Mouse (Mus musculus) liver, postnatal 0 days (tissue): ENCODE measurements around the gene Fam162a. TPM values are rescaled to one million over a fixed set of nuclear protein-coding genes. Genes with fewer than 3 reads are reported as not detected.
"Not testable (repeated sequence)": the region's sequence is repeated elsewhere in the genome, so short reads cannot be mapped to it uniquely, and the experiment has no call there.

Source experiments
- ATAC-seq: fragments of 200-750 bp; cut with Nextera tagmentation; 2 replicates; pipeline ENCODE4 v1.8.0; 2017; ENCODE audit warnings: mild to moderate bottlenecking, moderate library complexity
- DNase-seq: peaks from one replicate; pipeline ENCODE4 v3.0.0-alpha.2; 2016
- H3K27ac ChIP-seq: fragments of 300-500 bp; sonication (generic); 2 replicates; pipeline ENCODE4 v1.5.1; 2014; ENCODE audit warnings: antibody characterized with exemption, moderate library complexity, mild to moderate bottlenecking, low read depth
- H3K27me3 ChIP-seq: fragments of 300-500 bp; sonication (generic); 2 replicates; pipeline ENCODE4 v1.6.1; 2014; ENCODE audit warnings: low read length, control low read depth, mixed read lengths; ENCODE audit not compliant: insufficient read depth
- H3K36me3 ChIP-seq: fragments of 300-500 bp; sonication (generic); replicated peaks from 2 replicates; pipeline ENCODE4 v1.6.1; 2014; ENCODE audit warnings: mild to moderate bottlenecking, control low read depth, low read length, moderate library complexity, mixed read lengths; ENCODE audit not compliant: insufficient read depth
- H3K4me1 ChIP-seq: fragments of 300-500 bp; sonication (generic); 2 replicates; pipeline ENCODE4 v1.6.1; 2014; ENCODE audit warnings: antibody characterized with exemption, mild to moderate bottlenecking, control low read depth; ENCODE audit not compliant: insufficient read depth
- H3K4me2 ChIP-seq: fragments of 300-500 bp; sonication (generic); 2 replicates; pipeline ENCODE4 v1.6.1; 2014; ENCODE audit warnings: low read depth, mild to moderate bottlenecking, low read length, moderate library complexity, mixed read lengths
- H3K4me3 ChIP-seq: fragments of 300-500 bp; sonication (generic); 2 replicates; pipeline ENCODE4 v1.5.1; 2014; ENCODE audit warnings: low read depth, low read length
- H3K9ac ChIP-seq: fragments of 300-500 bp; sonication (generic); replicated peaks from 2 replicates; pipeline ENCODE4 v1.6.1; 2014; ENCODE audit warnings: mild to moderate bottlenecking, moderate library complexity
- H3K9me3 ChIP-seq: fragments of 300-500 bp; sonication (generic); 2 replicates; pipeline ENCODE4 v1.6.1; 2016; ENCODE audit warnings: mild to moderate bottlenecking, control low read depth, low read length, mixed read lengths
- CTCF ChIP-seq: sonication (generic); IDR thresholded peaks from 2 replicates; pipeline ENCODE4 v1.5.1; 2016; ENCODE audit warnings: antibody characterized with exemption, low read depth
- EP300 ChIP-seq: IDR thresholded peaks from 2 replicates; pipeline ENCODE4 v1.6.1; 2016; ENCODE audit warnings: antibody characterized with exemption, low read depth, mild to moderate bottlenecking
- WGBS: fragments of 180-500 bp; shearing (Covaris S2); extraction: QIAGEN DNeasy Blood & Tissue Kit; methylation state at CpG from one replicate; pipeline ENCODE4 v1.1.7; 2014; ENCODE audit not compliant: insufficient replicate concordance; 5-methylcytosine and 5-hydroxymethylcytosine counted together
- polyA plus RNA-seq: library from polyadenylated mRNA; unstranded; fragments of >200 nt; fragmentation: Nextera tagmentation; extraction: Ambion mirVana; gene quantifications from 2 replicates; pipeline ENCODE4 v1.2.1, GENCODE M21; 2015

The Fam162a gene
- polyA plus RNA-seq = 176 and 193 TPM in 2 replicates

- Histone ChIP-seq H3K4me2 (peak within 1 kb of the TSS; percentile 89), H3K4me3 (peak within 1 kb of the TSS; percentile 82), H3K9ac (peak within 1 kb of the TSS; percentile 85), H3K27ac (peak within 1 kb of the TSS; percentile 100), H3K9me3 (no peaks in the 10 kb centered on the region), H3K4me1 (peaks cover 24% of the 10 kb centered on the region), H3K36me3 (no peaks in the 10 kb centered on the region; the same call in 1 of the 2 replicates), H3K27me3 (no peaks in the 10 kb centered on the region)
- under 1% methylated on average over 71 of the region's 81 CpGs for WGBS
- DNase-seq (peak; percentile 96), ATAC-seq (peak; percentile 94)
- TF ChIP-seq EP300 = no peak
- peak; percentile 9; the same call in 1 of the 2 replicates for TF ChIP-seq CTCF
These were observed at the start of gene Fam162a, which contains the start of gene Ccdc58 for GRCm38 (mm10) chr16:36071450-36072379. Gene Fam162a, minus strand, starts transcription at chr16:36071594. Gene Ccdc58, plus strand, starts transcription at chr16:36071685.

- H3K36me3 ChIP-seq, ATAC-seq, H3K4me2 ChIP-seq, H3K4me1 ChIP-seq, H3K9ac ChIP-seq, H3K9me3 ChIP-seq, DNase-seq, H3K27ac ChIP-seq, H3K27me3 ChIP-seq, H3K4me3 ChIP-seq: not testable (repeated sequence)
- 68% methylated on average over 6 of the region's 6 CpGs for WGBS
These were observed 44.4 kb upstream of the Fam162a start for GRCm38 (mm10) chr16:36115751-36116150.

DNA sequence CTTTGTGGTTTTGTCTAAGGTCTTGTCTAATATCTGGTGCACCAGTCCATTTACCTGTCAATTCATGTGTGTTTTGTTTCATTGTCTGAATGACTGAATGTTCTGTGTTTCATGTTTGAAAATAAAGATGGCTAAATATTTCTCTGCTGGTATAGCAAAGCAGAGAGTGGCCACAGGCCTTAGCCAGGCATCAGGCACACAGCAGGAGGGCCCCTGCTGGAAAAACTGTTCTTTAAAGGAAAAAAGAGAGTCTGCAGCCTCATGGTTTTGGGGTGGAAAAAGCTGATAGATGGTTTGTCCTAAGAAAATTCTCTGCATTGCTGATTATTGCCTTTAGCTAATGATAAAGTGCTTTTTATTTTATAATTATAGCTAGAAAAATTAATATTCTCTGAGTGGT lies 40.1 kb upstream of the Fam162a start:
- not testable (repeated sequence) for H3K36me3 ChIP-seq, ATAC-seq, H3K9ac ChIP-seq, H3K4me1 ChIP-seq, H3K4me3 ChIP-seq, DNase-seq, H3K27me3 ChIP-seq, H3K4me2 ChIP-seq, H3K27ac ChIP-seq, H3K9me3 ChIP-seq

DNA sequence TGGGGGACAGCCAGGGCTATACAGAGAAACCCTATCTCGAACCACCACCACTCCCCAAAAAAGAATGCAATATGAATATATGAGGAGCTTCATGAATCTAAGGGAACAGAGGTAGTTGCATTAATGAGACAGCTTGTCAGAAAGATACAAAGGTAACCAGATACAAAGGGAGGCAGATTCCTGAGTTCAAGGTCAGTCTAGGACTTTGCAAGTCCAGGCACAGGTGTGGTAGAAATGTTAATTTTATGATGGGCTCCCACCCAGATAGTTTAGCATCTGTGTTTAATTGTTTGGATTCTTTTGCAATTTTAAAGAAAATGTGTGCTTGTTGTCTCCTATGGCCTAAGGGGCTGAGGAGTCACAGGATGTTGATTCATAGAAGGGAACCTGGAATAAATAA lies 30.8 kb upstream of the Fam162a start:
- 72% methylated on average over 1 of the region's 1 CpGs for WGBS
- H3K9ac ChIP-seq = no peak overlapping the region
- DNase-seq (no peak), ATAC-seq (no peak)
- no peak overlapping the region for H3K4me2 ChIP-seq
- H3K27ac ChIP-seq = no peak overlapping the region
- no peaks in the 10 kb centered on the region for H3K4me1 ChIP-seq
- H3K9me3 ChIP-seq = no peaks in the 10 kb centered on the region
- H3K36me3 ChIP-seq = no peaks in the 10 kb centered on the region
- no peaks in the 10 kb centered on the region for H3K27me3 ChIP-seq
- TF ChIP-seq CTCF = no peak
- no peak for TF ChIP-seq EP300
- H3K4me3 ChIP-seq = no peak overlapping the region

GRCm38 (mm10) chr16:36101526-36101925 lies 30.1 kb upstream of the Fam162a start:
- ATAC-seq (no peak), DNase-seq (no peak)
- Histone ChIP-seq H3K27ac (no peak overlapping the region), H3K4me1 (no peaks in the 10 kb centered on the region), H3K4me3 (no peak overlapping the region), H3K36me3 (no peaks in the 10 kb centered on the region), H3K9me3 (no peaks in the 10 kb centered on the region), H3K9ac (no peak overlapping the region), H3K4me2 (no peak overlapping the region), H3K27me3 (no peaks in the 10 kb centered on the region)
- TF ChIP-seq CTCF (no peak), EP300 (no peak)
- WGBS = 65% methylated on average over 1 of the region's 1 CpGs

DNA sequence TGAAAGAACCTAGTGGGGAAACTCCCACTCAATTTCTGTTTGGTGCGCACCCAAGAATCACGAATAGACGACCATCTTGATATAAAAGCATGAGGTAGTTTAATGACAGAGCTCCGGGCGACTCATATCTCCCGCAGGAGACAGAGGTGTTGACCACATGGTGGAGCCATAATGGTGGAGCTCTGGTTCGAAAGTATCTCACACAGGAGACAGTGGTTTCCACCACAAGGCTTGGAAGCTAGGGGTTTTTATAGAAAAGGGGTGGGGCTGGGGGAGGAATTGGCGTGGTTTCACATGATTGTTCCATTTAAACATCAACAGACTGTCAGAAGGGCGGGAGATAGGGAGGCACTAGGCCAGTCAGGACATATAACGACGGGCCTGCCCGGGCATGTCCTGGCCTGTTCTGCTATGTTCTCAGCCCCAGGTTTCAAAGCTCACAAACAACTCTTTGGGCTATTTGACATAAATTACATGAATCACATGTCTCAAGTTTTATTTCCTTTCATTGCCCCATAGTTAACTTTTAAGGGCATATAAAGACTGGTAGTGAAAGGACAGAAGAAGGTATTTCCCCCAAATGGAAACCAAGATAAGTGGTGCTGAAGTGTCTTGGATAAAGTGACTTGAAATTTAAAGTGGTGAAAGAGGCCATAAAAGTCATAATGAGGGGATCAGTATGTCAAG lies 26.6 kb upstream of the Fam162a start:
- H3K4me3 ChIP-seq, H3K27ac ChIP-seq, DNase-seq, H3K27me3 ChIP-seq, H3K9me3 ChIP-seq, H3K4me2 ChIP-seq, ATAC-seq, H3K9ac ChIP-seq, H3K36me3 ChIP-seq, H3K4me1 ChIP-seq: not testable (repeated sequence)
- 91% methylated on average over 12 of the region's 12 CpGs for WGBS
